Mouse (Mus musculus): ENCODE data around the gene Mars. TPM values are rescaled to one million over a fixed set of nuclear protein-coding genes. Genes with fewer than 3 reads are reported as not detected.
"Not testable (repeated sequence)": the region's sequence is repeated elsewhere in the genome, so short reads cannot be mapped to it uniquely, and the experiment has no call there.

The Mars gene
- polyA plus RNA-seq, 1 experiment from 2014 or later, result 105 TPM

DNA sequence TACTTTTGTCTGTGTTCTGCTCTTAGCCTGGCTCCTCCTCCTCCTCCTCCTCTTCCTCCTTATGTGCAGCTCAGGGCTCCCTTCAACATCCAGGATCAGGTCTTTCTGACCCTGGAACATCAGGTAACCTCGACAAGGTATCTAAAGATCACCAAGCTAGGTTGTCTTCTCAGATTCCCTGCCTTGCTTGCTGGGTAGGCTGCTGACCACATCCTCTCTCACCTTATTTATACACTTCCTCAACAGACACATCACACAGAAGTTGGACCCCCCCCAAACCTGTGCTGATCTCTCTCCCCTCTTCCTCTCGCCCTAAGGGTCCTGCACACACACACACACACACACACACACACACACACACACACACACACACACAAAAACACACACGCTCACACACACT is 10.0 kb upstream of the Mars start, which contains the start of gene Arhgap9:
Gene Arhgap9, plus strand, starts transcription at position 344 of the 400 bp plus-strand sequence.
- Histone ChIP-seq H3K9ac (no peak within 1 kb of the TSS), H3K4me1 (peaks cover 15% of the 10 kb centered on the region), H3K36me3 (no peaks in the 10 kb centered on the region), H3K27me3 (peaks cover 17% of the 10 kb centered on the region), H3K4me2 (no peak within 1 kb of the TSS), H3K4me3 (no peak within 1 kb of the TSS), H3K9me3 (no peaks in the 10 kb centered on the region), H3K27ac (no peak within 1 kb of the TSS)
- no peak for ATAC-seq (ENCODE audit: insufficient number of reproducible peaks, low FRiP score, low TSS enrichment, low read depth)
- 66% methylated on average over 3 of the region's 3 CpGs for WGBS

DNA sequence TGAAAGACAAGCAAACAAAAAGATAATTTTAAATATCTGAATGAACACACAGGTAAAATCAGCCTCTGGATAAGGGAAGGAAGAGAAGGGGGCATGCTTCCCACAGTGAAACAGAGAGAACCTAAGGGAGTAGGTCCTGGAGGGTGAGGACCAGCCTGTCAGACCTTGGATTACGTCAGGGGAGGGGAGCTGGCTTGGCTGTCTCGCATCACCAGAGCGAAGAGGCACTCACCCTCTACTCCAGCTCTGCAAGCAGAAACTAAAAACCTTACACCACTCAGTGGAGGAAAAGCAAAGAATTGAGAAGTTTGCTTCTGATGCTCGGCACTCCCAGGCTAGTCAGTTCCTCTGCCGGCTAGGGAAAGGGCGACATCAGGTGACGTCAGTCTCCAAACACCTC is 8.4 kb upstream of the Mars start:
- Histone ChIP-seq H3K9ac (no peak overlapping the region), H3K4me3 (no peak overlapping the region), H3K27me3 (peaks cover 6% of the 10 kb centered on the region; the same call in 1 of the 2 replicates), H3K4me1 (no peaks in the 10 kb centered on the region), H3K9me3 (no peaks in the 10 kb centered on the region), H3K36me3 (no peaks in the 10 kb centered on the region), H3K4me2 (no peak overlapping the region), H3K27ac (no peak overlapping the region)
- 71% methylated on average over 7 of the region's 7 CpGs for WGBS
- no peak for ATAC-seq (ENCODE audit: insufficient number of reproducible peaks, low FRiP score, low TSS enrichment, low read depth)

GRCm38 (mm10) chr10:127318009-127318408 is 6.4 kb upstream of the Mars start:
- H3K9me3 ChIP-seq, result no peaks in the 10 kb centered on the region
- H3K4me2 ChIP-seq, result no peak overlapping the region
- H3K4me3 ChIP-seq, result no peak overlapping the region
- WGBS, result 41% methylated on average over 4 of the region's 4 CpGs
- no peaks in the 10 kb centered on the region; the same call in 1 of the 2 replicates for H3K27me3 ChIP-seq
- ATAC-seq (ENCODE audit: insufficient number of reproducible peaks, low FRiP score, low TSS enrichment, low read depth), result no peak
- no peak overlapping the region for H3K9ac ChIP-seq
- H3K27ac ChIP-seq, result no peak overlapping the region
- no peaks in the 10 kb centered on the region for H3K4me1 ChIP-seq
- no peaks in the 10 kb centered on the region for H3K36me3 ChIP-seq

- Histone ChIP-seq H3K4me3 (no peak overlapping the region), H3K9me3 (no peaks in the 10 kb centered on the region), H3K9ac (no peak overlapping the region), H3K27me3 (no peaks in the 10 kb centered on the region), H3K4me1 (no peaks in the 10 kb centered on the region), H3K27ac (no peak overlapping the region), H3K4me2 (no peak overlapping the region), H3K36me3 (no peaks in the 10 kb centered on the region)
- WGBS, result 87% methylated on average over 2 of the region's 2 CpGs
- ATAC-seq (ENCODE audit: insufficient number of reproducible peaks, low FRiP score, low TSS enrichment, low read depth), result no peak
Observed at GRCm38 (mm10) chr10:127317277-127317676, 5.7 kb upstream of the Mars start.

- H3K4me3 ChIP-seq; H3K4me2 ChIP-seq; ATAC-seq (ENCODE audit: insufficient number of reproducible peaks, low FRiP score, low TSS enrichment, low read depth); H3K9ac ChIP-seq; H3K9me3 ChIP-seq; H3K27ac ChIP-seq; H3K27me3 ChIP-seq; H3K36me3 ChIP-seq: not testable (repeated sequence)
- WGBS, result 92% methylated on average over 1 of the region's 1 CpGs
- H3K4me1 ChIP-seq, result peaks cover 11% of the 10 kb centered on the region
Observed at GRCm38 (mm10) chr10:127314950-127315349, 3.4 kb upstream of the Mars start.

DNA sequence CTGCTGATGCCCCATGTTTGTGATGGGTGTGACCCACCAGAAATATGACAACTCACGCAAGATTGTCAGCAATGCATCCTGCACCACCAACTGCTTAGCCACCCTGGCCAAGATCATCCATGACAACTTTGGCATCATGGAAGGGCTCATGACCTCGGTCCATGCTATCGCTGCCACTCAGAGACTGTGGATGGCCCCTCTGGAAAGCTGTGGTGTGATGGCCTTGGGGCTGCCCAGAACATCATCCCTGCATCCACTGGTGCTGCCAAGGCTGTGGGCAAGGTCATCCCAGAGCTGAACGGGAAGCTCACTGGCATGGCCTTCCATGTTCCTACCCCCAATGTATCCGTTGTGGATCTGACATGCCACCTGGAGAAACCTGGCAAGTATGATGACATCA is 1.9 kb upstream of the Mars start:
- H3K9me3 ChIP-seq; H3K4me2 ChIP-seq; H3K4me3 ChIP-seq; H3K9ac ChIP-seq; ATAC-seq (ENCODE audit: insufficient number of reproducible peaks, low FRiP score, low TSS enrichment, low read depth); H3K27me3 ChIP-seq; H3K27ac ChIP-seq: not testable (repeated sequence)
- Histone ChIP-seq H3K36me3 (peaks cover 14% of the 10 kb centered on the region), H3K4me1 (peaks cover 12% of the 10 kb centered on the region)
- 89% methylated on average over 5 of the region's 5 CpGs for WGBS

DNA sequence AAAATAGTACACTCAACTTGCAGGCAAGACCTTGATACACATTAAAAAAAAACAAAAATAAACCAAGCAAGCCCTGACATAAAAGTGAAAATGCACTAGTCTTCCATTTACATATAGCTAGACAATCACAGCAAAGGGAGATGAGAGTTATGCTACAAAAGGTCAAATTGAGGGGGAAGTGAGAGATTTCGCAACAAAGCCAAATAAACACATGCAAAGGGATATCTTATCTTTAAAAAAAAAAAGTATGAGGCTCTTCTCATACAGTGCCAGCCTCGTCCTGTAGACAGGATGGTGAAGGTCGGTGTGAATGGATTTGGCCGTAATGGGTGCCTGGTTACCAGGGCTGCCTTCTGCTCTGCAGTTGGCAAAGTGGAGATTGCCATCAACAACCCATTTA is 1.3 kb upstream of the Mars start:
- Histone ChIP-seq H3K9ac (no peak overlapping the region), H3K27me3 (no peaks in the 10 kb centered on the region), H3K9me3 (no peaks in the 10 kb centered on the region), H3K36me3 (peaks cover 20% of the 10 kb centered on the region), H3K4me3 (no peak overlapping the region), H3K4me2 (no peak overlapping the region), H3K4me1 (peaks cover 12% of the 10 kb centered on the region), H3K27ac (no peak overlapping the region)
- WGBS, result 78% methylated on average over 4 of the region's 4 CpGs
- no peak for ATAC-seq (ENCODE audit: insufficient number of reproducible peaks, low FRiP score, low TSS enrichment, low read depth)

DNA sequence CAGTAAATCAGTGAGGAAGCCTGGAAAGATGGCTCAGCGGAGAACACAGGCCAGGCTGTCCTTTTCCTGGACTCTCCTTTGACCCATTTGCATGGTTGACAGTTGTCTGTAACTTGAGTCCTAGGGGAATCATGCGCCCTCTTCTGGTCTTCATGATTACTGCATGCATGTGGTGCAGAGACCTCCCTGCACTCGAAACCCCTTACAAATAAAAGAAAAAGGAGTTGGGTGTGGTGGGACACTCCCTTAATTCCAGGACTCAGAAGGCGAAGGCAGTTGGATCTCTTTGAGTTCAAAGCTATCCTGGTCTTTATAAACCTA is 730 bp upstream of the Mars start:
- H3K36me3 ChIP-seq, result peaks cover 26% of the 10 kb centered on the region
- H3K4me3 ChIP-seq, result peak overlapping the region; percentile 81
- peaks cover 12% of the 10 kb centered on the region for H3K4me1 ChIP-seq
- no peaks in the 10 kb centered on the region for H3K27me3 ChIP-seq
- H3K9ac ChIP-seq, result no peak overlapping the region
- no peak for ATAC-seq (ENCODE audit: insufficient number of reproducible peaks, low FRiP score, low TSS enrichment, low read depth)
- WGBS, result 1% methylated on average over 4 of the region's 4 CpGs
- H3K27ac ChIP-seq, result peak overlapping the region; percentile 83
- peak overlapping the region; percentile 65 for H3K4me2 ChIP-seq
- H3K9me3 ChIP-seq, result no peaks in the 10 kb centered on the region

- 35% methylated on average over 23 of the region's 23 CpGs for whole genome bisulfite sequencing
- peak overlapping the region; percentile 65 for H3K4me2 ChIP-seq
- H3K4me1 ChIP-seq, result peaks cover 12% of the 10 kb centered on the region
- H3K9me3 ChIP-seq, result no peaks in the 10 kb centered on the region
- peaks cover 41% of the 10 kb centered on the region for H3K36me3 ChIP-seq
- H3K27ac ChIP-seq, result peak overlapping the region; percentile 84
- peak overlapping the region; percentile 81 for H3K4me3 ChIP-seq
- no peaks in the 10 kb centered on the region for H3K27me3 ChIP-seq
- ATAC-seq (ENCODE audit: insufficient number of reproducible peaks, low FRiP score, low TSS enrichment, low read depth), result peak; percentile 49
- peak overlapping the region; percentile 80 for H3K9ac ChIP-seq
Observed at GRCm38 (mm10) chr10:127310523-127311475, 787 bp downstream of the Mars start.

- not testable (repeated sequence) for H3K27ac ChIP-seq; ATAC-seq (ENCODE audit: insufficient number of reproducible peaks, low FRiP score, low TSS enrichment, low read depth)
- 90% methylated on average over 3 of the region's 3 CpGs for WGBS
Observed at GRCm38 (mm10) chr10:127309167-127309566, 2.4 kb downstream of the Mars start.

GRCm38 (mm10) chr10:127303136-127303535 is 8.4 kb downstream of the Mars start:
- WGBS, result 92% methylated on average over 11 of the region's 11 CpGs
- Histone ChIP-seq H3K4me3 (no peak overlapping the region), H3K4me2 (no peak overlapping the region), H3K9ac (no peak overlapping the region), H3K4me1 (no peaks in the 10 kb centered on the region), H3K27ac (no peak overlapping the region), H3K36me3 (peaks cover 94% of the 10 kb centered on the region), H3K9me3 (no peaks in the 10 kb centered on the region), H3K27me3 (no peaks in the 10 kb centered on the region)
- no peak for ATAC-seq (ENCODE audit: insufficient number of reproducible peaks, low FRiP score, low TSS enrichment, low read depth)

More at GRCm38 (mm10) chr10:127309167-127309566, 2.4 kb downstream of the Mars start:
- not testable (repeated sequence) for H3K9me3 ChIP-seq, H3K27me3 ChIP-seq, H3K9ac ChIP-seq, H3K4me2 ChIP-seq, H3K4me3 ChIP-seq
- Histone ChIP-seq H3K36me3 (peaks cover 57% of the 10 kb centered on the region), H3K4me1 (peaks cover 12% of the 10 kb centered on the region)

- H3K36me3 ChIP-seq, result peaks cover 94% of the 10 kb centered on the region
- no peaks in the 10 kb centered on the region for H3K4me1 ChIP-seq
- H3K4me3 ChIP-seq, result no peak overlapping the region
- H3K27me3 ChIP-seq, result no peaks in the 10 kb centered on the region
- 92% methylated on average over 6 of the region's 6 CpGs for WGBS
- no peak overlapping the region for H3K27ac ChIP-seq
- no peak for ATAC-seq (ENCODE audit: insufficient number of reproducible peaks, low FRiP score, low TSS enrichment, low read depth)
- no peak overlapping the region for H3K4me2 ChIP-seq
- H3K9ac ChIP-seq, result no peak overlapping the region
- no peaks in the 10 kb centered on the region for H3K9me3 ChIP-seq
Observed at GRCm38 (mm10) chr10:127300361-127300760, 11.2 kb downstream of the Mars start.
